ENCODE assay signal across 13 mouse cellular contexts in genomic region chr17:34087386-34087785, GRCm38 (mm10).
"Had no signal": no experiment of that assay in that cellular context is flagged by ENCODE, and none has a peak within 500 bp of the region (broad histone marks: within the 10 kb centered on the region; RNA-seq: fewer than 3 reads in every experiment).

No protein-coding gene starts in this region.

- DNase-seq: lung, adult 18-20 months; lung, embryonic 14.5 days; lung, postnatal 14 days; lung, postnatal 36 days; midbrain, embryonic 14.5 days; retina, postnatal 1 day; right cerebral cortex, adult 18-20 months; right cerebral cortex, postnatal 25 days; right cerebral cortex, postnatal 4 days; spleen, adult 18-20 months; thymus, adult 2 months; thymus, postnatal 25 days; thymus, postnatal 4 days had no signal
